Mouse (Mus musculus) left cerebral cortex, postnatal 36 days (tissue): ENCODE data around the gene Celf1. TPM values are rescaled to one million over a fixed set of nuclear protein-coding genes. Genes with fewer than 3 reads are reported as not detected.
A peak's percentile ranks its signal among the peaks of the same experiment; 100 is the strongest.

Experiments
- DNase-seq, 2 experiments: peaks; one replicate each; pipeline ENCODE4 v3.0.0; 2021 to 2022; ENCODE audit warnings: low spot score in 2 of 2, mixed read lengths in 1 of 2
- intact Hi-C: fragments of 180-260 bp; cut with DNase I; formaldehyde crosslinking; loops from one replicate; pipeline ENCODE4 v1.15.1; 2025
- total RNA-seq, 2 experiments: library from RNA; stranded (reverse); gene quantifications; 2 replicates each; pipeline ENCODE4 v1.2.3; 2021

Gene Celf1
- total RNA-seq, 2 experiments from 2014 or later: 145 to 163 TPM

DNA sequence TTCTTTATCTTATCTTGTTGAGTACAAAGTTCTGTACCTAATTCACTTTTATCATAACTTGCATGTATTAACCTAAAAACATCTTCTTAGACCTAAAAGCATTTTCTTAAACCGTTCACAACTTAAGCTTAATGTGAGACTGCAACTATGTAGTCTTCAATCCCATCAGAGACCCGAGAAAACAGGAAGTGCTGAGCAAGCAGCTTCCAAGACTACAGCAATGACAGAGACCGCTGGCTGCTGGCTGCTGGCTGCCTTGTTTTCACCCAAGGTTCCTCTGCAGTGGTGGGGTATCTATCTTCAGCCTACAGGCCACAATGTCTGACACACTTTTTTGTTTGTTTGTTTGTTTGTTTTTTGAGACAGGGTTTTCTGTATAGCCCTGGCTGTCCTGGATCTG lies 111.7 kb downstream of the Celf1 start:
- intact Hi-C loops: loop anchor here (5.0 kb wide), 1 partner anchor 35 kb away; no protein-coding TSS in a partner anchor
- no peak for DNase-seq

DNA sequence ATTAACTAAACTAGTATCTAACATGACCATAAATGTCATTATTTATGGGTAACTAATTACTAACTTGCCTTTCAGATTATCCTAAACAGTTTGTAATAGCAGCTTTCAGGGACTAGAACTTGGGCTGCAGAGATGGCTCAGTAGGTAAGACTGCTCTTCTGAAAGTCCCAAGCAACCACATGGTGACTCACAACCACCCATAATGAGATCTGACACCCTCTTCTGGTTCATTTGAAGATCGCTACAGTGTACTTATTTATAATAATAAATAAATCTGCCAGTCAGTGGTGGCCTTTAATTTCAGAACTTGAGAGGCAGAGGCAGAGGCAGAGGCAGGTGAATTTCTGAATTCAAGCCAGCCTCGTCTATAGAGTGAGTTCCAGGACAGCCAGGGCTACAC lies 112.6 kb downstream of the Celf1 start:
- intact Hi-C loops: loop anchor here (5.0 kb wide), 1 partner anchor 35 kb away; no protein-coding TSS in a partner anchor
- no peak for DNase-seq

DNA sequence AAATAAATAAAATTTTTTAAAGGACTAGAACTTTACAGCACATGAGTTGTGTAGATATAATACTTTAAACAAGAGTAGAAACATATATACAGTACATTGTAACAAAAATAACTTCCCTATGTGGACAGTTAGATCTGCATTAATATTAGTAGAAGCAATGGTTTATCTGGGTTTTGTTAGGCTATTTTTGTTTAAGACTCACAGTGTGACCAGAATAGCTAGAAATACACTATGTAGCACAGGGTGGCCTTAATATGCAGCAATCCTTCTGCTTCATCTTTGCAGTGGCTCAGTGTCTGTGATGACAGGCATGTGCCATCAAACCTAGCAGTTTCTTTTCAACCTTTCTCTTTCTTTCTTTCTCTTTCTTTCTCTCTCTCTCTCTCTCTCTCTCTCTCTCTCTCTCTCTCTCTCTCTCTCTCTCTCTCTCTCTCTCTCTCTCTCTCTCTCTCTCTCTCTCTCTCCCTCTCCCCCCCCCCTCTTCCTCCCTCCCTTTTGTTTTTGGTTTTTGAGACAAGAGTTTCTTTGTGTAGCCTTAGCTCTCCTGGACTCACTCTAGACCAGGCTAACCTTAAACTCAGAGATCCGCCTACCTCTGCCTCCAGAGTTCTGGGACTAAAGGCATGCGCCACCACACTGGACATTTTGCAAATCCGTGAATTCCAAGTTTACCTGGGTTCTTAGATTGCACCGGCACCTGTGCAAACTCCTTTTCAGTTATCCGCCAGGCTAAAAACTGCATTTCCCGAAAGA lies 113.2 kb downstream of the Celf1 start:
- intact Hi-C loops: loop anchor here (5.0 kb wide), 1 partner anchor 36 kb away; no protein-coding TSS in a partner anchor
- DNase-seq: no peak

DNA sequence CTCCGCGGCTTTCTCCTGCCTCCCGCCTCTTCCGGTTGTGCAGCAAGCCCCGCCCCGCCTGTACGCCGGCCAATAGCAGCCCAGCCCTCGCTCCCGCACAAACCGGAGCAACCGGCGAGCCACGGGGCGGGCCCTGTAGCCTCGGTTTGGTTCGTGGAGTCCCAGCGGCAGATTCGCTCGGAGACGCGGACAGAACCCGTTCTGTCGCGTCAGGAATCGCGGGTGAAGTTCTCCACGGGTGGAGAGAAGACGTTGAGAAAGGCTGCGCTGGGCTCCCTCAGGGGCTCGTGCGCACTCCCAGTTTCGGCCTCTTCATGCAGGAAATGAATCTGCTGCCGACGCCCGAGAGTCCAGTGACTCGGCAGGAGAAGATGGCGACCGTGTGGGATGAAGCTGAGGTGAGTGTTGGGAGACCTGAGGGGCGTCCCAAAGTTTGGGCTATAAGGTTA lies 113.8 kb downstream of the Celf1 start, which contains the start of gene Psmc3:
Gene Psmc3, plus strand, starts transcription at position 76 of the 449 bp plus-strand sequence.
- intact Hi-C loops: loop anchor here (2.0 to 5.0 kb wide), 2 partner anchors 37 to 113 kb away; partner anchors contain the start of gene Celf1
- peak; percentile 97 for DNase-seq

DNA sequence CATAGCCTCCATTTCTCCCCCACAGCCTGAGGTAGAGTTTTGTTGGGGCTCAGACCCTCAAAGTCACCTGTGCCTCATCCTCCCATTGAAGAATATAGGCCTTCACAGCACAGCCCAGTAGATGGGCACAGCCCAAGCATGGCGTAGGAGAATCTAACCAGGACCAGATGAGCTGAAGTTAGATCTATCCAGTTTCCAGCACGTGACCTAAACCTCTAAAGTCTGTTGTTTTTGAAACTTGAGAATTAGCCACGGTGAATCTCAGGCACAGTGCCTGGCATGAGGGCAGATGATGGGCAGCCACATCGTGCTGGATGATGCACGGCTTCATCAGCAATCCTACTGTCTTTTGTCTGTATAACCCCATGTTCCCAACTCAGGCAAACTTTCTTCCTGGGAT lies 118.3 kb downstream of the Celf1 start:
- DNase-seq: no peak
- intact Hi-C loops: no loop called here

DNA sequence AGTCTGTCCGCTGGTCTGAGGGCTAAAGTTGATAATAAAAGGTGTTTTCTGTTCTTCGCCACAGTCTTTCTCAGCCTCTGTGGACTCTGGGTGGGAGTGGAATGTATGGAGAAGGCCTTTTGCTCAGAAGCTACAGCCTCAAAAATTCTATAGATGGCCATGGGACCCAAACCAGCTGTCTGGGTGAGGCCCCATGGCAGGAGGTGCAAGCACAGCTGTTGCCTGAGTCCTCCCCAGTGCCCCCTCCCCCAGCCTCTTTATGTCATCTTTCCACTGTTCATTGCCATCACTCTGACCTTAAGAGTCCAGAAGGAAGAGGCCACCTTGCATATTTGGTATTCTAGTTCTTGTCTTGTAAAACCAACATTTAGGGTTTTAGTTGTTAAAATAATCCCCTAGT lies 119.2 kb downstream of the Celf1 start:
- intact Hi-C loops: no loop called here
- no peak for DNase-seq

DNA sequence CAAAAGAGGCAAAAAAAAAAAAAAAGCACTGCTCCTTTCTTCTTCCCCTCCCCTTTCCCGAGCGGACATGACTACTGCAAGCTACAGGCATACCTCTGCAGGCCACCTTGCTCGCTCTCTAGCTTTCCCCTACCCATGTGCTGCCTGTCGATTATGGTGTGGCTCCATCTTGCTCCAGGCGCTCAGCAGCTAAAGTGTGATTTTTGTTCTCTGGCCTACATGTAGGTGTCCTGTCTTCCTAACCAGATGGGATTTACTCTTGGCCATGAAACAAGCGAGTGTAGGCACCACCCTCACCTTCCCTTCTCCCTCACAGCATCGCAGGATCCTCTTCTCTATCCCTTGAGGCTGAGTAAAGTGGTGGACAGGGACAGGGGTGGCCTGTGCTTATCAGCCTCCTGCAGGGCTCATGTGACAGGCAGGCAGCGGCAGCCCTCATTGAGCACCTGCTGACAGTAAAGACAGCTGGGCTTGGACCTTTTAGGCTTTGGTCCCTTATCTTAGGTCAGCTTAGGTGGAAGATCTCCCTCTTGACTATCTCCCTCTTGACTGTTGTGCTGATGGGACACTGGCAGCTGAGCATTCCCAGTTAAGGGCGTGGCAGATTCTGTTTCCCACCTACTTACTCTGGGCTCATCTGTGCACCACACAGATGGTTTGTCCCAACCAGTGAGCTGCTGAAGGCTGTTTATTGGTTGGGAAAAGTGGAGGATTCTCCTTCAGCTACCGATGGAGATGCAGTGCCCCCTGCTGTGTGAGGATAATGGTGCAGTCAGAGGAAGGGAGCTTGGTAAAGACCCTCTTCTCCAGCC lies 120.6 kb downstream of the Celf1 start:
- DNase-seq: peak; percentile 72 to 74
- intact Hi-C loops: loop anchor here (2.0 to 10.0 kb wide), 2 partner anchors 146 to 194 kb away; no protein-coding TSS in a partner anchor

DNA sequence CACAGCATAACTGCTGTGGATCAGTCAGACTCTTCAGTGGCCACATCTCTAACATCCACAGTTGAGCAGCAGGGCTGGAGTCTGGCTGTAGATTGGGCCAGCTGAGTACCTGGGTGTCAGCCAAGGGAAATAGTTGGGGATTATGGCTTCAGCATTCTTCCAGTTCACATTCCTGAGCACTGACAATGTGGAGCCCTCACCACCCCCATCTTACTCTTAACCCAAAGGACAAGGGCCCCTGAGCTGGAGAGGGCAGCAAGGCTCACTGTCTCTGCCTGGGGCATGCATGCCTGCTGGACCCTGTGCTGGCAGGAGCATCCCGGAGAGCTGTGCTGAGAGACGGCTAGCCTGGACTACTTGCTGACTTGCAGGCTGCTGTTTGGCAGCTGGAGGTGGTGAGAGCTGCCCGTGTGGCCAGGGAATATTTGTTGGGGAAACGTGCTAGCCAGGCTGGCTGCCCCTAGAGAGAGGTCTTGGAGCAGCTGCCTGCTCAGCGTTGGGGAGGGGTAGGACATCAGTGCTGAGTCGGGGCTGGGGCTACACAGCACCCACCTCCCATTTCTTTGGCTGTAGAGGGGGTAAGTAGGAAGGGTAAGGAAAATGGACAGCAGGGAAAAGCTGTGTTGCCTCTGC lies 121.8 kb downstream of the Celf1 start:
- intact Hi-C loops: loop anchor here (2.0 to 10.0 kb wide), 2 partner anchors 147 to 195 kb away; no protein-coding TSS in a partner anchor
- no peak for DNase-seq

DNA sequence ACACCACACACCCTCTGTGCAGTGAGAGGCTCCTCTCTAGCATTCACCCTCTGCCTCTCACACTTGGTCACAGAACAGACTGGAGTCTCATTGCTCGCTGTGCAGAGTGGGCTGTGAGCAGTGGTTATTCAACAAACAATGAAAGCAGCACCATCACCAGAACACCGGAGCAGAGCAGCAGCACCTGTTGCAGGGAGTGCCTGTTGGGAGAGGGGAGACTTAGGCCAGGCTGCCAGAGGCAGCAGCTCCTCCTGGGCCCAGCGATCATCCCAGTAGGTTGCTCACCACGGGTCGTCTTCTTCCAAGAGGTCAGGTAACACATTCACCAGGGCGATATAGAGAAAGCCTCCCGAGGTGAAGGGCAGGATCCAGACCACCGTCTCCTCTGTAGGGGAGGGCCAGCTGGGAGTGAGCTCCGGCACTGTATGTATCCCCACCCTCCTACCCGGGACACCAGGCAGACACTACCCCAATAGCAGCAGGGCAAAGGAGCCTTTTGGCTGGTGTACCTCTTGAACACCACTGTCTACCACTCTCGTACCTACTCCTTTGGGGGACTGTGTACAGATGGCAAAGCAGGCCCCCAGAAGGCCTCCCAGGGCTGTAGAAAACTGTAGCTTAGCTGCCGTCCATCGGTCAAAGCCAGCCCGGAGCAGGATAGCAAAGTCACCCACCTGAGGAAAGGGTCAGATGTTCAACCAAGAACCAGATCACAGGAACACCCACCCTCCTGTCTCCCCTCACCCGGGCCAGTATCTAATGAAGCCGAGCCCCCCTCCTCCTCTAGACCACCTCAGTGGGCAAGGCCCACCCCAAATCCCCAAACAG lies 122.8 kb downstream of the Celf1 start:
- DNase-seq: no peak
- intact Hi-C loops: loop anchor here (10.0 kb wide), 1 partner anchor 148 kb away; no protein-coding TSS in a partner anchor

DNA sequence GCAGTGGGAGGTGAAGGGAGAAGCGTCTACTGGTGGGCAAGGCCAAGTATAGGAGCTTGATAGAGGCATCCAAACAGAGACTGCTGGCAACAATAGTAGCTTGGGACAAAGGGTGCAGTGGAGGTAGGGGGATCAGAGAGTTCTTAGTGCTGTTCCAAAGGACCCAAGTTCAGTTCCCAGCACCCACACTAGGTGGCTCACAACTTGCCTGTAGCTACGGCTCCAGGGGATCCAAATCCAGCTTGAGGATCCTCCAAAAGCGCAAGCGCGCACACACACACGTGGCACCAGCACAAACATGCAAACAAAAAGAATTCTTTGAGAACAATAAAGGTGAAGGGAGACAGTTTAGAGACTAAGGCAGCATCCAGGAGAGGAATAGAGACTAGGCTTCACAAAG lies 124.0 kb downstream of the Celf1 start:
- intact Hi-C loops: loop anchor here (10.0 kb wide), 1 partner anchor 149 kb away; no protein-coding TSS in a partner anchor
- DNase-seq: no peak

DNA sequence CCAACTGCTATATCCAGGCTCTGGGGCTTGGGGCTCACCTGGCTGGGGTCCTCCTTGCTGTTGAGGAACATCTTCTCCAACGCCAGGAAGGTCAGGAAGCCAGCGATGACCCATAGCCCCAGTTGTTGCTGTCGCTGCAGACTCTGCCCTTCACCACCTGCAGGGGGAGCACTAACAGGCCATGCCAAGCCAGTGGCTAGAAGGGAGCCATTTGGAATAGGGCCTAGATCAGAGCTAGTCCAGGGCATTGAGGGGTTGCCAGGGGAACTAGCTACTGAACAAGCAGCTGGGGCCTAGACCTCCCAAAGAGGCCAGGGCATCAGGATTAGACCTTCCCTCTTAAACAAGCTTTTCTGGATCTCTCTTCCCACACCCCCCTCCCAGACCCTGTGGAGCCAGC lies 125.4 kb downstream of the Celf1 start:
- intact Hi-C loops: loop anchor here (10.0 kb wide), 1 partner anchor 151 kb away; no protein-coding TSS in a partner anchor
- DNase-seq: no peak

DNA sequence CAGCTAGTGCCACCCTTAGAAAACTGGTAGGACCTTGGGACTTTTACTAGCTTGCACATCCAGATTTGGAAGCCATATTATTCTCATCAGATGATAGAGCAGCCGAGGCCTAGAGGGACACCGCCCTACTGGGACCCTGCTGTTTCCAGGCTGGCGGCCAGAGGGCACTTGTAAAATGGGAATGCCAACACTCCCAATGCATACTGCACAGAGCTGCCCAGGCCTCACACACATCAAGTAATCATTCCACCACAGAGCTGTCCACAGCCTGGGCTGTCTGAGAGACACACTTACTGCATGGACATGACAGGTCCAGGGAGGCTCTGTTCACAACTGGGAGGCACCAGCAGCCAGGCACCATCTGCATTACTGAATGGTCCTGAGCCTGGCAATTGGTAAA lies 126.3 kb downstream of the Celf1 start:
- intact Hi-C loops: loop anchor here (10.0 kb wide), 1 partner anchor 152 kb away; no protein-coding TSS in a partner anchor
- no peak for DNase-seq

DNA sequence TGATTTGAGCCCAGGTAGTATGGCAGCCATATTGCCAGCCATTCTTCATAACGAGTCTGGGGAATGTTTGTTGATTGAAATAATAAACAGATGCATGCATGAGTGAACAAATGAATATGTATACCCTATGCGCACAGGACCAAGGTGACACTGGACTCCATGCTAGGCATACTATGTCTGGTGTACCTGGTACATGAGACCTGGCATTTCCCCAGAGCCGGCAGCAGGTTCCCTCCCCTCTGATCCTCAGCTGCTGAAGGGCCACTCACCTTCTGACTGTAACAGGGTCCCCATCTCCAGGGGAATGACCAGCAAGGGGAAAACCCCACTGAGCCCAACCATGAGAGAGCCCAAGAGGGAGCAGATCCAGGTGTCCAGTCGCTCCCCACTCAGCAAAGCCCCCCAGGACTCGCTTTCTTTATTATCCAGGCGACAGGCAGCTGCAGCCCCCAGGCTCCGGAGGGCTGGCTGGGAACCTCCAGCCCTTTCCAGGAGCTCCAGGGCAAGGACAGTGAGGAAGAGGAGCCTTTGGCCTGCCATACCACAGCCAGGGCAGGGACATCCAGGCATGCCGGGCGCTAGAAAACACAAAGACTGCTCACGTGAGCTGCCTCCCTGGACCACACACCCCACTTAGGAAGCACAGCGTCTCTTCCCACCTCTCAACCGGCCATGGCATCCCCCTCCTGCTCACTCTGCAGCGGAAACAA lies 128.1 kb downstream of the Celf1 start:
- no peak for DNase-seq
- intact Hi-C loops: loop anchor here (10.0 kb wide), 1 partner anchor 154 kb away; no protein-coding TSS in a partner anchor

DNA sequence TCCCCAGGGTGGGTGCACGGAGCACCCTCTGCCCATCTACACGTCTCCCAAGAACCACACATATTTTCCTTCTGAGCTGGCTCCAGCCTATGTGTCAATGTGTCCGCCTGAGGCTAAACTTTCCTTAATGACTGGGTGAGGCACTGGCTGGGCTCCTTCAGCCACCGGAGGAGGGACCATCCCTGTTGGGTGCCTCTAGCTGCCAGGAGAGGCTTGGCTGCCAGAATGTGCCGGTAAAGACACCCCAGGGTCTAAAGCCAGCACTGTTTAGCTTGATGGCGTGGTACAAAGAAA lies 128.6 kb downstream of the Celf1 start:
- intact Hi-C loops: loop anchor here (10.0 kb wide), 1 partner anchor 154 kb away; no protein-coding TSS in a partner anchor
- DNase-seq: no peak
